Mouse (Mus musculus) CH12.LX (cell line): ENCODE results near the gene Dnaja3. TPM values are rescaled to one million over a fixed set of nuclear protein-coding genes. Genes with fewer than 3 reads are reported as not detected.
A peak's percentile ranks its signal among the peaks of the same experiment; 100 is the strongest.

ENCODE experiments used
- DNase-seq: peaks from one replicate; pipeline ENCODE4 v3.0.0-alpha.2; 2013; ENCODE audit errors: extremely low read depth
- H3K27ac ChIP-seq: 2 replicates; pipeline ENCODE4 v1.5.1; 2012; ENCODE audit warnings: low read depth, mild to moderate bottlenecking, control low read depth, moderate library complexity; ENCODE audit not compliant: insufficient read depth
- H3K27me3 ChIP-seq: replicated peaks from 2 replicates; pipeline ENCODE3; 2012; ENCODE audit warnings: inconsistent platforms
- H3K36me3 ChIP-seq, 2 experiments: replicated peaks in 1 of 2; 2 replicates each; pipeline versions ENCODE3 to v1.6.1; 2012; ENCODE audit warnings: inconsistent platforms in 1 of 2, low read length in 1 of 2, mild to moderate bottlenecking in 1 of 2, mixed read lengths in 1 of 2, moderate library complexity in 1 of 2; ENCODE audit not compliant: control insufficient read depth in 1 of 2, insufficient read depth in 1 of 2
- H3K4me1 ChIP-seq, 2 experiments: 2 replicates each; pipeline ENCODE4 v1.6.1; 2012; ENCODE audit warnings: inconsistent platforms in 1 of 2, moderate library complexity in 1 of 2; ENCODE audit not compliant: insufficient read depth in 2 of 2, control insufficient read depth in 1 of 2
- H3K4me2 ChIP-seq: 2 replicates; pipeline ENCODE4 v1.6.1; 2012; ENCODE audit warnings: low read depth, mild to moderate bottlenecking, control low read depth; ENCODE audit not compliant: poor library complexity, insufficient read depth, severe bottlenecking
- H3K4me3 ChIP-seq, 3 experiments: fragments of 150-350 bp in 1 of 3; sonication (generic) in 1 of 3; replicated peaks in 1 of 3; 2 replicates each; pipeline versions ENCODE3 to v1.5.1; 2011 to 2012; ENCODE audit warnings: low read depth in 2 of 3, low read length in 2 of 3, mild to moderate bottlenecking in 2 of 3, moderate library complexity in 2 of 3, control low read depth in 1 of 3, improper control_type of control experiment in 1 of 3, inconsistent platforms in 1 of 3, mixed read lengths in 1 of 3; ENCODE audit not compliant: poor library complexity in 1 of 3
- H3K79me2 ChIP-seq: replicated peaks from 2 replicates; pipeline ENCODE4 v1.6.1; 2012; ENCODE audit warnings: mild to moderate bottlenecking, moderate library complexity; ENCODE audit not compliant: control insufficient read depth, poor library complexity, insufficient read depth, severe bottlenecking; ENCODE audit errors: extremely low read depth
- H3K9ac ChIP-seq: 2 replicates; pipeline ENCODE4 v1.6.1; 2012; ENCODE audit warnings: low read depth, mild to moderate bottlenecking, control low read depth, moderate library complexity; ENCODE audit not compliant: insufficient read depth
- H3K9me3 ChIP-seq: replicated peaks from 2 replicates; pipeline ENCODE3; 2012; ENCODE audit warnings: low read length, inconsistent platforms, mixed read lengths
- CHD1 ChIP-seq: IDR thresholded peaks from 2 replicates; pipeline ENCODE4 v1.6.1; 2012; ENCODE audit warnings: low read depth, low read length, improper control_type of control experiment, inconsistent platforms
- CHD2 ChIP-seq: IDR thresholded peaks from 2 replicates; pipeline ENCODE4 v1.6.1; 2011; ENCODE audit warnings: low read length, improper control_type of control experiment
- ELF1 ChIP-seq: IDR thresholded peaks from 2 replicates; pipeline ENCODE4 v1.6.1; 2014; ENCODE audit warnings: low read depth, mild to moderate bottlenecking, inconsistent platforms, low read length, improper control_type of control experiment
- ETS1 ChIP-seq: conservative IDR thresholded peaks from 2 replicates; pipeline ENCODE4 v1.6.1; 2012; ENCODE audit warnings: low read depth, mild to moderate bottlenecking, inconsistent platforms, low read length, improper control_type of control experiment, moderate library complexity
- JUN ChIP-seq: IDR thresholded peaks from 2 replicates; pipeline ENCODE4 v1.6.1; 2011; ENCODE audit warnings: low read depth, mild to moderate bottlenecking, low read length, improper control_type of control experiment, moderate library complexity; ENCODE audit not compliant: insufficient read depth
- JUND ChIP-seq: conservative IDR thresholded peaks from 2 replicates; pipeline ENCODE4 v1.6.1; 2011; ENCODE audit warnings: low read depth, low read length, improper control_type of control experiment
- KAT2A ChIP-seq: IDR thresholded peaks from 2 replicates; pipeline ENCODE4 v1.6.1; 2012; ENCODE audit warnings: low read length, improper control_type of control experiment, inconsistent platforms; ENCODE audit not compliant: insufficient replicate concordance
- MAX ChIP-seq: IDR thresholded peaks from 2 replicates; pipeline ENCODE4 v1.6.1; 2011; ENCODE audit warnings: low read length, improper control_type of control experiment
- MEF2A ChIP-seq: IDR thresholded peaks from 2 replicates; pipeline ENCODE4 v1.6.1; 2014; ENCODE audit warnings: low read depth, mild to moderate bottlenecking, inconsistent platforms, low read length, improper control_type of control experiment, borderline replicate concordance
- MXI1 ChIP-seq: IDR thresholded peaks from 2 replicates; pipeline ENCODE4 v1.6.1; 2011; ENCODE audit warnings: mild to moderate bottlenecking, low read depth, low read length, improper control_type of control experiment
- MYC ChIP-seq: IDR thresholded peaks from 2 replicates; pipeline ENCODE4 v1.6.1; 2011; ENCODE audit warnings: low read depth, mild to moderate bottlenecking, improper control_type of control experiment, low read length
- NELFE ChIP-seq: IDR thresholded peaks from 2 replicates; pipeline ENCODE4 v1.6.1; 2011; ENCODE audit warnings: low read depth, low read length, improper control_type of control experiment
- POLR2A ChIP-seq: IDR thresholded peaks from 2 replicates; pipeline ENCODE4 v1.6.1; 2011; ENCODE audit warnings: low read depth, mild to moderate bottlenecking, improper control_type of control experiment, low read length
- SMC3 ChIP-seq: IDR thresholded peaks from 2 replicates; pipeline ENCODE4 v1.6.1; 2011; ENCODE audit warnings: low read depth, low read length, improper control_type of control experiment
- TCF12 ChIP-seq: IDR thresholded peaks from 2 replicates; pipeline ENCODE4 v1.6.1; 2014; ENCODE audit warnings: low read depth, mild to moderate bottlenecking, inconsistent platforms, low read length, improper control_type of control experiment
- UBTF ChIP-seq: IDR thresholded peaks from 2 replicates; pipeline ENCODE4 v1.6.1; 2012; ENCODE audit warnings: low read depth, mild to moderate bottlenecking, inconsistent platforms, low read length, improper control_type of control experiment, moderate library complexity
- ZKSCAN1 ChIP-seq: IDR thresholded peaks from 2 replicates; pipeline ENCODE4 v1.6.1; 2012; ENCODE audit warnings: low read depth, inconsistent platforms, low read length, improper control_type of control experiment, borderline replicate concordance
- ZMIZ1 ChIP-seq: IDR thresholded peaks from 2 replicates; pipeline ENCODE4 v1.6.1; 2012; ENCODE audit warnings: low read depth, mild to moderate bottlenecking, inconsistent platforms, low read length, improper control_type of control experiment
- ZNF384 ChIP-seq: IDR thresholded peaks from 2 replicates; pipeline ENCODE4 v1.6.1; 2012; ENCODE audit warnings: low read depth, low read length, improper control_type of control experiment, inconsistent platforms
- dilution Hi-C: fragments of 300-500 bp; cut with MboI; formaldehyde crosslinking; loops from 2 replicates; pipeline ENCODE4 v1.14.3; 2020; ENCODE audit warnings: low sequenced_read_pairs; ENCODE audit not compliant: extremely low pct_unique_long_range_greater_than_20kb, extremely low pct_ligation_motif_present
- in situ Hi-C: fragments of 300-500 bp; cut with MboI; formaldehyde crosslinking; loops from 3 replicates; pipeline ENCODE4 v1.14.3; 2019; ENCODE audit warnings: low sequenced_read_pairs, low pct_ligation_motif_present, low pct_unique_long_range_greater_than_20kb, mixed read lengths
- polyA plus RNA-seq: library from polyadenylated mRNA; unstranded; fragments of >175 nt; gene quantifications from 2 replicates; pipeline ENCODE4 v1.2.1, GENCODE M21; 2012; ENCODE audit warnings: low read depth; ENCODE audit not compliant: insufficient read length
- total RNA-seq, 2 experiments: library from RNA; depleted of rRNA; stranded (reverse); fragments of 300-350 nt in 1 of 2; fragments of >200 nt in 1 of 2; gene quantifications; 2 replicates each; pipeline ENCODE4 v1.2.3; 2012 to 2014

Gene Dnaja3
- total and polyA plus RNA-seq, 3 experiments = 56.6 to 85.3 (median 80.4) TPM

DNA sequence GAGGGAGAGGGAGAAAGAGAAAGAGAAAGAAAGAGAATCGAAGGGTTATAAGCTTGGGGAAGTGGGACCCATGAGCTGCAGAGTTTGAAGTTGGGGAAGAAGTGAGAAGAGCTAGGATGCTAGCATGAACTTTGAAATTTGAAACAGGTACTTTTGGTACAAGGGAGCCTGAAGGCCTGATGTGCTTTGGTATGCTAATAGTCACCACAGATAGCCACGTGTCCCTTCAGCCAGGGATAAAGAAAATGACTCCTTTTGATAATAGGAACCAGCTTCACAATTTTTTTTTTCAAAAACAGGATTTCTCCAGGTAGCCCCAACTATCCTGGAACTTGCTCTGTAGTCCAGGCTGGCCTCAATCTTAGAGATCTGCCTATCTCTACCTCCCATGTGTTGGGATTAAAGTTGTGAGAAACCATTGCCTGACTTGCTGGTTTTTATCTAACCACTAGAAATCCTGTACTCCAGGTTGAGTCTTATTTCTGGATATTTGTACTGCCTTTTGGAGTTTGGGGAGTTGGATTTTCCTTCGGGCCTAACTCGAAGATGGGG lies 42.9 kb downstream of the Dnaja3 start (continued):
- no peak; the same call in 1 of the 2 replicates for TF ChIP-seq JUND
- TF ChIP-seq CHD1 = no peak; the same call in 1 of the 2 replicates
- no peak for TF ChIP-seq POLR2A
- TF ChIP-seq TCF12 = no peak
- peak; percentile 89 for TF ChIP-seq MAX
- TF ChIP-seq KAT2A = no peak
- TF ChIP-seq MYC = peak; percentile 86; the same call in 1 of the 2 replicates
- TF ChIP-seq MEF2A = no peak
- no peak for TF ChIP-seq ZKSCAN1
- no peak for TF ChIP-seq NELFE
- TF ChIP-seq MXI1 = no peak; the same call in none of the 2 replicates
- no peak for TF ChIP-seq ELF1
- TF ChIP-seq SMC3 = no peak
- TF ChIP-seq ZMIZ1 = no peak

- TF ChIP-seq ZNF384 (no peak), CHD2 (peak; percentile 36; the same call in 1 of the 2 replicates), UBTF (no peak), JUN (no peak), ETS1 (no peak)
- DNase-seq = no peak
- H3K4me2 ChIP-seq = peak overlapping the region; percentile 89
- dilution Hi-C loops = no loop called here
- in situ Hi-C loops = no loop called here
- H3K9ac ChIP-seq = peak overlapping the region; percentile 98
- H3K36me3 ChIP-seq = peaks cover 6 to 20% of the 10 kb centered on the region in 2 experiments
- H3K27me3 ChIP-seq = no peaks in the 10 kb centered on the region
- peak overlapping the region; percentile 63 to 83 (median 81) for H3K4me3 ChIP-seq
- H3K9me3 ChIP-seq = no peaks in the 10 kb centered on the region
- H3K79me2 ChIP-seq = peaks cover 27% of the 10 kb centered on the region
- H3K4me1 ChIP-seq = peaks cover 13 to 52% of the 10 kb centered on the region in 2 experiments
- peak overlapping the region; percentile 78 for H3K27ac ChIP-seq
Measured at GRCm38 (mm10) chr16:4683193-4683580, 43.4 kb downstream of the Dnaja3 start.
